Mouse (Mus musculus) layer of hippocampus, adult 6 months (tissue): ENCODE results near the gene Ap1g1. TPM values are rescaled to one million over a fixed set of nuclear protein-coding genes. Genes with fewer than 3 reads are reported as not detected.

Experiments
- long read RNA-seq, 2 experiments: library from polyadenylated mRNA; unstranded; transcript quantifications; one replicate each; pipeline ENCODE4 v2.0.0; 2019 to 2020
- polyA plus RNA-seq: library from polyadenylated mRNA; unstranded; fragments of <200 nt; fragmentation: Nextera tagmentation; gene quantifications from 2 replicates; pipeline ENCODE4 v1.2.3, GENCODE M21; 2021

Gene Ap1g1
- polyA plus RNA-seq = 19.0 and 20.4 TPM in 2 replicates
- long read RNA-seq, experiment 1, transcript Ap1g1-206 (1 exons, 1,096 nt) = major isoform, 5 of 23 reads
- long read RNA-seq, experiment 1, partial matches to known transcripts = 5 of 23 reads
- long read RNA-seq, experiment 1, other reads (novel, unspliced or antisense) = 12 of 23 reads
- long read RNA-seq, experiment 2, transcript Ap1g1-201 (23 exons, 3,692 nt) = major isoform, 18 of 121 reads
- long read RNA-seq, experiment 2, transcript Ap1g1-206 (1 exons, 1,096 nt) = minor isoform, 16 of 121 reads
- long read RNA-seq, experiment 2, partial matches to known transcripts = 18 of 121 reads
- long read RNA-seq, experiment 2, other reads (novel, unspliced or antisense) = 67 of 121 reads

DNA sequence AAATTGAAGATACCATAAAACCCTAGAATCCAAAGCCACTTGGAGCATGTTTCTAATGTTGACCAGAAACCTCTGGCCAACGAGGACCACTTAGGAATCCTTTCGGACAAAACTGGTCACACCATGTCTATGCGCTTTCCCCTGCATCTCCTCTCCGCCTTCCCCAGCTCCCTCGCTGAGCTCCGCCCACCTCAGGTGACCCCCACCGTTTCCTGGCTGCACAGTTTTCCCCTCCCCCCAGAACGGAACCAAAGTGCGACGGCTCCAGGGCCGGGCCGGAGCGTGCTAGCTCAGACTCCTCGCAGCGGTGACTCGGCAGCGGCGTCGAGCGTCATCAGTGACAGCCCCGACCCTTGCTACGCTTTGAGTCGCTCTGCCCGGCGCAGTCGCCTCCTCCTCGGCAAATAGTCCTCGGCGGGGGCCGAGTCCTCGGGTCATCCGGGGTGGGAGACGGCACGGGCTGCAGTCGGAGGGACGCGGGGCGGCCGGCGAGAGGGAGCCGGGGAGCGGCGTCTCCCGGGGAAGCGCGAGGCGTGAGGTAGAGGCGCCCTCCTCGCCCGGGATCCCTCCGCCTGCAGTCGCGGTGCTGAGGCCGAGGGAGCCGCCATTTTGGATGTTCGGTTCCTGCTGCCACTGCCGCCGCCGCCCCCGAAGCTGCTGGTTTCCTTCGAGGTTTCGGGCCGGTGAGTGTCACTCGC is at the start of gene Ap1g1:
Gene Ap1g1 (plus strand): TSS at position 275 of the 698 bp plus-strand sequence.

DNA sequence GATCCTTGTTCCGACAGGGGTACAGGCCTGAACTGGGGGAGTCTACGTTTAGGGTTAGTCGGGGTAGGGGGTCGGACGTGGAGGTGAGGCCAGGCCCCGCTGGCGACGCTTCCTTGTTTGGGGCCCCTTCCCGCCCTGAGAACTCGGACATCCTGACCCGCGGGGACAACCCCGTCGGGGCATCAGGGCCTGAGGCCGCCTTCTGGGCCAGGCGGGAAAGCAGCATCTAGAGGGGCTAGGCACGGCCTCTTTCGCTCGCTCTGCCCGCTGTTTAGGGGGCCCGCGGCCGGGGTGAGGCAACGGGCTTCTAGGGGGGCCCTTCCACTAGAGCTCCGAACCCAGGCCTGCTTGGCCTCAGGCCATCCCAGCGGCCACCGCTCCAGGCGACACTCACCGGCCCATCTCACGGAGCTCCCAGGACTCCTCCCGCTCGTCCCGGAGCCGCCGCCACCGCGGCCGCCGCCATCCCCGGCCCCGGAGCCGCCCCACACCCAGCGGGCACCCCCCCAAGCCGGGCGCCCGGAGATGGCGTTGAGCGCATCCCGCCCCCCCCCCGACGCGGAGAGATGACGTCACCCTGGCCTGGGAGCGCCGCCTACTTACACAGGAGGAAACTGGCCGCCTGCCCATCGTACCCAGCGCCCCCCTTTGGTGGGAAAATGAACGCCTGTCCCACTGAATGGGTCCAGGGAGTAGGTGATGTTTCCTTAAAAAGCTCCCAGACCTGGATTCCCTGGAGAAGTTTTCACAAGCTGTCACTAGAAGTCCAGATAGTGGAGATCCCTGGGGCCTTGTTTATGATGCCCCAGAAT is 40.9 kb upstream of the Ap1g1 start, which contains the start of gene Atxn1l:
Gene Atxn1l (minus strand): TSS at position 503 of the 812 bp plus-strand sequence.

DNA sequence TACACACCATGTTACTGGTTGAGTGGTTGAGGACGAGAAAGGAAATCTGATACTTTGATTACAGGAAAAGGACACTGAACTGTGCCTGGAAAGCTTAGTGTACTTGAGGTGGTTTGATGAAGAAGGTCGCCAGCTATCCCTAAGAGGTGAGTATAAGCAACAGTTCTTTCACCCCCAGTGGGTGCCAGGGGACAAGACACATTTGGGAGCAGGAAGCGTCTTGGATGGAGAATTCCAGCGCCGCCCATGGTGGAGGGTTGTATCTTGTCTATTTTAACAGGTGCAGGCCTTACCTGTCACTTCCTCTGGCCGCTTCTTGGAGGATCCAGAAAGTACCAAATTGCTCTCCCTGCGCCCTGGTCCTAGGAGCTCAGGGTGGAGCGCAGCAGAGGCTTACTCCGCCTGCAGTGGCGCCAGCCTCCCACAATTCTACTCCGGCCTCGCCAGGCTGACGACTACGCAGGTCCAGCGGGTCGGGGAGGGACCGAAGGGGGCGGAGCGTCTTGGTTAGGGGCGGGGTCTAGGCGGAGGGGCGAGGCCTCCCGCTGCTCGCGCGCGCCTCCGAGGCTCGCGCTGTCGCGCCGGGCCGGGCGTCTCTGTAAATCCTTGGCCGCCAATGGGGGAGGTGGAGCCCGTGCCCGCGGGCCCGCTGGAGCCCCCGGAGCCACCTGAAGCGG is 89.8 kb downstream of the Ap1g1 start, which contains the start of gene Phlpp2:
Gene Phlpp2 (plus strand): TSS at position 540 of the 677 bp plus-strand sequence.

Other genes starting within 250 kb of the Ap1g1 start
- 6.8 and 7.5 TPM in 2 replicates for gene Dhx38, start 212.7 kb upstream of the Ap1g1 start, polyA plus RNA-seq
- gene Txnl4b, start 212.7 kb upstream of the Ap1g1 start, polyA plus RNA-seq = 39.7 and 61.6 TPM in 2 replicates
- 0.31 and 0.34 TPM in 2 replicates for gene Hp, start 199.4 kb upstream of the Ap1g1 start, polyA plus RNA-seq
- gene Dhodh, start 169.9 kb upstream of the Ap1g1 start, polyA plus RNA-seq = 21.1 and 24.5 TPM in 2 replicates
- 0.34 and 0.65 TPM in 2 replicates for gene Pkd1l3, start 164.0 kb upstream of the Ap1g1 start, polyA plus RNA-seq
- 82.3 and 82.8 TPM in 2 replicates for gene Ist1, start 85.3 kb upstream of the Ap1g1 start, polyA plus RNA-seq
- gene Zfp821, start 73.0 kb upstream of the Ap1g1 start, polyA plus RNA-seq = 7.7 and 9.5 TPM in 2 replicates
- gene Atxn1l, start 40.8 kb upstream of the Ap1g1 start, polyA plus RNA-seq = 2.1 and 2.2 TPM in 2 replicates
- 3.4 and 4.3 TPM in 2 replicates for gene Phlpp2, start 90.0 kb downstream of the Ap1g1 start, polyA plus RNA-seq
- gene Marveld3, start 183.6 kb downstream of the Ap1g1 start, polyA plus RNA-seq = 0.41 and 1.4 TPM in 2 replicates
- not detected in 2 replicates for gene Tat, start 211.9 kb downstream of the Ap1g1 start, polyA plus RNA-seq